Mouse (Mus musculus) cerebellum, postnatal 4 days (tissue): ENCODE results near the gene Dars2.
"Not testable (repeated sequence)": the region's sequence is repeated elsewhere in the genome, so short reads cannot be mapped to it uniquely, and the experiment has no call there.

Source experiments
- DNase-seq, 2 experiments: peaks; one replicate each; pipeline ENCODE4 v3.0.0; 2022; ENCODE audit warnings: low spot score in 2 of 2, mixed read lengths in 1 of 2

The Dars2 gene

DNA sequence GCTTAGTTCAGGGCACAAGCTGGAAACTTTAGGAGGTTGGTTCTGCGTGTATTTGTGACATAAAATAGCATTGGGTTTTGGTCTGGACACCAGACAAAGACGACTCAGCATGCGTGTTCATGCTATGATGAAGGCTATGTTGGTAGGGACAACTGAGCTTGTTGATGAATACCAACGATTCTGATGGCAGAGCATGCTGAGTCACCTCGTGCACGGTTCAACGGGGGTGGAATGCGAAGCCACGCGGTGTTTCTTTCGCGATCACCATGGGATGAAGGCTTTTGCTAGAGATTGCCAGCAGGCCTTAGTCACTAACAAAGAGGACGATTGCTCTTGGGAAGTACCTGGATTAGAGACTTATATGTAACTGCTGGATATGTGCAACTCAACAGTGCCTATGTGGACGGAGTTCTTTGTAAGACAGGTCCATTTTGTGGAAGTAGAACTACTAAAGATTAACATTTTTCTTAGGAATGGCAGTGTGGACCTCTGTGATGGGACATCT, 35.1 kb downstream of the Dars2 start:
- DNase-seq, result no peak

DNA sequence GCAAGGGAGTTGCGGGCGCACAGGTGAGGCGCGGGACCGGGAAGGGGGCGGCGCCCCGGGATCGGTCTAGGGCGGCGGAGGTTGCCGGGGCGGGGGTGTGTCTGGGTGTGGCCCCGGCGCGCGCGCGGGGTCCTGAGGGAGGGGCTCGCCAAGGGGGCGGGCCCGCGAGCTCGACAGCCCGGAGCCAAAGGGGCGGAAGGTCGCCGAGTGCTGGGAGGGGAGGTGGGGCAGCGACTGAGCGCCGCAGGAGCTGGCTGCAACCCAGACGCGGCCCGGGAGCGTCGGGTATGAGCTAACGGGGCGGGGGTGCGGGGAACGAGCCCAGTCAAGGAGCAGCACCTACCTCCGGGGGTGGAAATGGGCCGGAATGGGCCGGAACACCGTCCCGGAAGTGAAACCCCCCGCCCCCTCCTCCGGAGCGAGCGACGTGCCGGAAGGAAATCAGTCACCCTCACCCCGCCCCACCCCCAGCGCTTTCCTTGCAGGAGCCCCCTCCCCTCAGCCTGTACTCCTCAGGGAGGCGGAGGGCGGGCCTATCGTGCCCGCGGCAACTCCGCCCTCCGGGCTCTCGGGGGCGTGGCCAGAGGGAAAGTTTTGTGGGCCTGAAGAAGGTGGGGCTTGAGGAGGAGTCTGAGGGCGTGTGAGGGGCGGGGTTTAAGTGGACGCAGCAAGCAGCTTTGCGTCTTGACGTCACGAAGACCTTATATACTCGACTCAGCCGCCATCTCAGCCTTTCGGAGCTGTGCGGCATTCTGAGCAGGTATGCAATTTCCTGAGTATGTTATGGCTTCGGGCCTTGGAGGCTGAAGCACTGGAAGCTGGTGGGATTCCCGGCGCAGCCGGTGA, 35.8 kb downstream of the Dars2 start, which contains the start of gene Zbtb37:
Gene Zbtb37 (minus strand): TSS at position 415 of the 846 bp plus-strand sequence.
- DNase-seq, result peak; percentile 92 to 98

DNA sequence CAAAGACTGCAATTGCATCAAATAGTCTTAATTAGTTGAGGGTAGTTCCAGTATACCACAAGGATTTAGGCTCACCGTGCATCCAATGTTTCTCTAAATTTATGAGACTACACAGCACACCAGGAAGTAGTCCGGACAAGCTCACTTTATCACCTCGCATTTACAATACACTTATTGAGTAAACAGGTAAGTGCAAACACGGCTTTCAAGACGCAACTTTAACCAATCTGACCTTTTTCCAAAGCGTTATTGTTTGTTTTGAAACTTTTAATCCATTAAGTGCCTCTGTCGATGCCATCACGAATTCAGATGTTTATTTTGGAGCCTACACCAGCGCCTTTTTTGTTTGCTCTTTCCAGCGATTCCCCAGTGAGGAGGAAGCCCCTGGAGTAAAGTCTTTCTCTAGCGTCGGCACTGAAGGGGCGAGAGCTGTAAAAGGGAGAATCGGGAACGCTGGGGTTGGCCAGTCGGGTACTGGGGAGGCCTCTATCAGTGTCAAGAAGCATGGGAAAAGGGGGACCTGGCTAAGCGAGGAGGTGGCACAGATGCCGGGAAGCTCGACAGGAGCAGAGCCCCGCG, 36.5 kb downstream of the Dars2 start:
- DNase-seq, result no peak

GRCm38 (mm10) chr1:161032345-161032744, 38.1 kb downstream of the Dars2 start:
- no peak for DNase-seq

DNA sequence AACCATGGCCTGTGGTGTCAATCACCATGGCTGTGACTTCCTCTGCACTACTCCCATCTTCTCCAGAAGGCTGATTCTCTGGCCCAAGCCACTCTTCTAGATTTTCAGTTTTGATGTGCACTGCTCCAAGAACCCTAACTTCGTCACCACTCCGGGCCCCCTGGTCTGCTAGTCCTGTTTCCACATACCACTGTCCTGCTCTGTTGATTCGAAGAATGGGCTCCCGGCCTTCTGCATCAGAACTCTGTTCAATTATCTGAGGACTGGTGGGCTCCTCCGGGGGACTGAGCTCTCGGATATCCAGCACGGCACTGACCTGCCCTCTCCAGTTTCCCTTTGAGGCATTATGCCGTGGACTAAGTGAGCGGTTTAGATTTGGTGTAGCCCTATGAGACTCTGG, 38.6 kb downstream of the Dars2 start:
- no peak for DNase-seq

- DNase-seq, result no peak
Measured at GRCm38 (mm10) chr1:161030058-161030457, 40.4 kb downstream of the Dars2 start.

- not testable (repeated sequence) for DNase-seq
Measured at GRCm38 (mm10) chr1:161028427-161028826, 42.0 kb downstream of the Dars2 start.

DNA sequence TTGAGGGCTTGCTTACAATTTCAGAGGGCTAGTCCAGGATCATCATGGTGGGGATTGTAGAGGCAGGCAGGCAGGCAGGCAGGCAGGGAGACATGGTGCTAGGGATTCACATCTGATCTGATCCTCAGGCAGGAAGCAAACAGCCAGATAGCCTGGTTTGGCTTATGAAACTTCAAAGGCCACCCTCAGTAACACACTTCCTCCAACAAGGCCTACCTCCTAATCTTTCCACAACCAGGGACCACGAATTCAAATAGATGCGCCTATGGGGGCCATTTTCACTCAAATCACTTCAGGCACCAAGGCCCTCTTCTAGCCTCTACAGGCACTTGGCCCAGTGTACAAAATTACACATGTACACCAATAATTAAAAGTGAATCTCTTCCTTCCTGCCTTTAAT, 43.3 kb downstream of the Dars2 start:
- DNase-seq, result no peak

GRCm38 (mm10) chr1:161025410-161026210, 44.8 kb downstream of the Dars2 start:
- no peak for DNase-seq

DNA sequence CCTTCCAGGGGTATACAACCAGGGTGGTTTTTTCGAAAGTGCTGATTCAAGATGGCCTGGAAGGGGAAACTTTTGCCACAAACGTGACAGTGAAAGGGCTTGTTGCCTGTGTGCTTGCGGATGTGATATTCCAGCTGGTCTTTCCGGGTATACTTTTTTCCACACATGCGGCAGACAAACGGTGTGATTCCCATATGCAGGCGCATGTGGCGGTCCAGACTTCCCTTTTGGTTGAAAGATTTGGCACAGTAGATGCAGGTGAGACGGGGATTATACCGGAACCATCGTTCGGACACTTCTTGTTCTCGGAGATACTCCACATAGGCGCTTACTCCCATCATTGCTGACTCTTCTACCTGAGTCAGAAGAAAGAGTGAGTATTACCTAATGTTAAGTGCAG, 50.4 kb downstream of the Dars2 start:
- DNase-seq, result no peak

- DNase-seq, result no peak
Measured at GRCm38 (mm10) chr1:161016378-161016777, 54.1 kb downstream of the Dars2 start.

- DNase-seq, result no peak
Measured at GRCm38 (mm10) chr1:161010436-161010835, 60.0 kb downstream of the Dars2 start.

DNA sequence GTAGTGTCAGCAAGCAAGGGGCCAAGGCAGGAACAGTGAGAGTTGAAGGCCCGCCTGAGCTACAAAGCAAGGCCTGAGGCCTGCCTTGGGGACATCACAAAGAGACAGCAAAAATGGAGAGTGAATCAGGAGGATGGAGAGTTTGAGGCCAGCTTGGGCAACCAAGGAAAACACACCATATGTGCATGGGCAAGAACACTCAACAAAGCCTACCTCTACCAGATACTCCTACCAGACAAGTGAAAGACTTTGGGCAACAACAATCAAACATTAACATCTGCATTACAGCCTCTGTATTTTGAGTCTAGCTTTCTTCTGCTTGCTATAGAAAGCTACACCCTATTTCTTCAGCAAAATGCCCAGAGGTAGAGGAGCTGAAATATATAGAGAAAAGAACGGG, 62.4 kb downstream of the Dars2 start:
- no peak for DNase-seq

GRCm38 (mm10) chr1:161006471-161006870, 64.0 kb downstream of the Dars2 start:
- DNase-seq, result no peak

DNA sequence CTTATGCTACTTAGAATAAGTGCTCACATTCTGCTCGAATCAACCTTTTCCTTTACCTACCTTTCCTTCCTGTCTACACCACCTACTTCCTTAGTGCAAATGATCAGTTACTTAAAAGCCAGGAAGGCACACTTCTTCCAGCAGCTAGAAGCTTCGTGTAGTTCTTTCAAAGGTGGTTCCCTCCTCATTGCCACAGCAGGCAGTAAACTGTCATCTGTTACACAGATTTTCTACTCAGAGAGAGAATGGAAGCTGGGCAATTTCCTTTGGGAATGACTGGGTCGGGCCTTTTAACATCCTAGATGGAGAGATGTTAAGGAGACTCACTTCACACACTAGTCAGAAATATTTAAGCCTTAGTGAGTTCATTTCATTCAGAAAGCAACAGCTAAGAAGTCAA, 64.9 kb downstream of the Dars2 start:
- DNase-seq, result no peak

GRCm38 (mm10) chr1:161004942-161005341, 65.5 kb downstream of the Dars2 start:
- DNase-seq, result no peak

GRCm38 (mm10) chr1:160993851-160994250, 76.6 kb downstream of the Dars2 start:
- no peak for DNase-seq
